Mouse (Mus musculus) neural tube, postnatal 0 days (tissue): ENCODE results near the gene Sephs1. TPM values are rescaled to one million over a fixed set of nuclear protein-coding genes. Genes with fewer than 3 reads are reported as not detected.

Experiments
- polyA plus RNA-seq: library from polyadenylated mRNA; unstranded; fragments of >200 nt; fragmentation: Nextera tagmentation; extraction: Ambion mirVana; gene quantifications from 2 replicates; pipeline ENCODE4 v1.2.1, GENCODE M21; 2015

Sephs1 gene
- polyA plus RNA-seq: 37.5 and 39.0 TPM in 2 replicates

DNA sequence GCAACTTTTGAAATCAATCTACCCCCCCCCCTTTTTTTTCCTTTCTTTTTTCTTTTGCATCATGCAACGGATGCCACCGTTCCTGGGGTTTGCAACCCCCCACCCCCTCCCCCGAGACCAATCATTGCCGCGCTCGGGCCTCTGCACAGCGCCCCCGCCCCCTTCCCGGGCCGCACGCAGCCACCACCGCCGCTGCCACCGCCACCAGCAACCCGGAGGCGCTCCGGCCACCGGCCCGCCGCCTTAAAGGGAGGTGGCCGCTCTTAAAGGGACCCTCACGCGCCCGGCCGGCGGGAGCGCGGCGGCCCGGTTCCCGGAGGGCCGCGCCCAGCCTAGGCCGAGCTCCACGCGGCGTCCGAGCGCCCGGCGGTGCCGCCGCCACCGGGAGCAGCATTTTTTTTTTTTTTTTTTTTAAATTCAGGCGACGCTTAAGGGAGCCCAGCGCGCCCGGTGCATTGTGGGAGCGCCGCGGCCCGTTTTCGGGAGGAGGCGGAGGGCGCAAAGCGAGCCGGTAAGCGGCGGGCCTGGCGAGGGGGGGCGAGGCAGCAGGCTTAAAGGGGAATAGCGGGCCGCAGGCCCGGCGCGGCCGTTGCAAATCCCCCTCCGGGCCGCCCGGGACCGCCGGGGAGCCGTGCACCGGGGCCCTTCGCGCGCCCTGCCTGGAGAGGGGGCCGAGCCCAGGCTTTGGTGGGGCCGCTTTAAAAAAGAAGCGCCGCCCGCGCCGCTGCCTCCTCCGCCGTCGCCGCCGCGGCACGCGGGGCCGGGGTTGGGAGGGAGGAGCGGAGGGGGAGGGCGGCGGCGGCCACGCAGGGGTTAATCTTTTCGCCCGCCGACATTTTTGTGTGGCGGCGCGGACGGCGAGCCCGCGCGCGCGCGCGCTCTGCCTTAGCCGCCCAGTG, at the start of gene Sephs1:
Sephs1 (plus strand) TSS at position 215 of the 899 bp plus-strand sequence.

DNA sequence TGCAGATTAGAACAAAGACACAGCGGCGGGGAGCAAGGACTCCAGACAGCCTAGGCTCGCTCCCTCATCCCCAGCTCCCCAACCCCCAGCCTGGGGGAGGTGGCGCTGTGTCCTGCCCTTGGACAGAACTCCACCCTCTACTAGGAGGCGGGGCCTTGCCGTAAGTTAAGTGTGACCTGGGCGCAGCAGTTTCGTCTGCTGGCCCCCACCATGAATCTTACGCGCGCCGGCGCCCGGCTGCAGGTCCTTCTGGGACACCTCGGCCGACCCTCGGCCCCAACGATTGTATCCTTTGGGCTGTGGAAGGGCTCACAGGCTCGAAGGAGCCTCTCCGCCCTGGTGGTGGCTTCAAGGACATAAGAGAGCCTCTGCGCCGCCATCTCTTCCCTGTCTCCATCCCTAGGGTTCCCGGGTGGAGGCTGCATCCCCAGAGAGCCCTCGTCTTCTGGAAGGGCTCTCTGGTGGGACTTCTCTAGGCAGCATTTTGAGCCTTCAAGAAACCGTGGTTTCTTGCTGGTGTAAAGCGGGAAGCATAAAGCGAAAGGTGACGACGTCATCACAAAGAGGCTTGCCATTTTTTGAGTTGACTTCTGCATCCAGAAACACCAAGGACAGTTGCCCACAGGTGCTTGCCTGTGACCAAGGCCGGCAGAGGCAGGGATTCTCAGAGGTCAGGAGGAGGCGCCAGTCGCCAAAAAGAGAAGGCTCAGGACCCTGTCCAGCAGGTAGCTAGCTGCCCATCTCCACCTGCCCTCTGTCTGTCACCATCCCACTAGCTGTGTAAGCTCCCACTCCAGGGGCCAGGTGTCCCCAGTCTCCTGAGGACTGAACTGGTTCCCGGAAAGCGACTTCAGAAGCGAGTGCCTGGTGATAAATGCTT, 37.7 kb downstream of the Sephs1 start, which contains the start of gene Phyh:
Phyh (plus strand) TSS at position 160 of the 880 bp plus-strand sequence.

Other genes with a start within 250 kb of the Sephs1 start
- 28.4 and 29.6 TPM in 2 replicates for gene Prpf18, start 229.5 kb upstream of the Sephs1 start, polyA plus RNA-seq
- 7.6 and 7.7 TPM in 2 replicates for gene Bend7, start 163.7 kb upstream of the Sephs1 start, polyA plus RNA-seq
- gene Phyh, start 37.5 kb downstream of the Sephs1 start, polyA plus RNA-seq: 119 and 122 TPM in 2 replicates
- gene Ucma, start 94.6 kb downstream of the Sephs1 start, polyA plus RNA-seq: 1.5 and 1.8 TPM in 2 replicates
- gene Mcm10, start 131.2 kb downstream of the Sephs1 start, polyA plus RNA-seq: 1.4 and 2.3 TPM in 2 replicates
- gene Optn, start 182.5 kb downstream of the Sephs1 start, polyA plus RNA-seq: 23.6 and 27.7 TPM in 2 replicates